Mouse (Mus musculus): Measurements from ENCODE around the gene Lor. TPM values are rescaled to one million over a fixed set of nuclear protein-coding genes. Genes with fewer than 3 reads are reported as not detected.

Lor gene
- polyA plus RNA-seq, 1 experiment from 2014 or later: not detected

DNA sequence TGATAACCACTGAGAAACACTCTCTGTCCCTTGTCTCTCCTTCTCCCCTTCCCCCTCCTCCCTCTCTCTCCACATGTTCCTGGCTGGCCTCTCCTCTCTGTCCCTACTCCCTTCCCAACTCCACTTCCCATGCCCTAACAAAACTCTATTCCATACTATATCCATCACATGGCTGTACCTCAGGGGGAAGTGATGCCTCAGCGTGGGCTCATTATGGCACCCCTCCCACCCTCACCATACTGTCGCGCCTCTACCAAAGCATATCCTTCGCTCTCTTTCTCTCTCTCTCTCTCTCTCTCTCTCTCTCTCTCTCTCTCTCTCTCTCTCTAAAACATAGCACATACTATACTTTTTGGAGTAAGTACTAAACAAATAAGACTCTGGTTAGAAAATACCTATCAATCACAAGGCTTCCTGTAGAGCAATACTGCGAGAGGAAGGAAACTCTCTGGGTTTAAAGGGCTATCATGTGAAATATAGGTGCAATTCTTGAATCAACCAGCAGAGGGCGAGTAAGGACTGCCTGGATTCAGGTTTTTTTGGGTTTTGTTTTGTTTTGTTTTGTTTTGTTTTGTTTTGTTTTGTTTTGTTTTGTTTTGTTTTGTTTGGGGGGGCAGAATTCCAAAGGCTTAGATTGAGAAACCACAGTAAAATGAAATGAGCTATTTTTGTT, 32.4 kb downstream of the Lor start:
- Histone ChIP-seq H3K9me3 (replicated peaks; ENCODE audit: control insufficient read depth, low read length) (no peaks in the 10 kb centered on the region), H3K27ac (ENCODE audit: low read length) (no peak overlapping the region), H3K4me3 (ENCODE audit: low read depth, low read length) (no peak overlapping the region), H3K4me2 (ENCODE audit: low read depth, low read length) (no peak overlapping the region), H3K27me3 (ENCODE audit: control insufficient read depth, insufficient read depth, low read depth, low read length) (no peaks in the 10 kb centered on the region), H3K9ac (ENCODE audit: low read depth, low read length) (no peak overlapping the region), H3K36me3 (ENCODE audit: control insufficient read depth, insufficient read depth) (no peaks in the 10 kb centered on the region), H3K4me1 (ENCODE audit: control insufficient read depth, low read depth, low read length) (no peaks in the 10 kb centered on the region)
- WGBS (ENCODE audit: insufficient replicate concordance): 38% methylated on average over 6 of the region's 6 CpGs
- no peak for ATAC-seq (ENCODE audit: low read depth)

DNA sequence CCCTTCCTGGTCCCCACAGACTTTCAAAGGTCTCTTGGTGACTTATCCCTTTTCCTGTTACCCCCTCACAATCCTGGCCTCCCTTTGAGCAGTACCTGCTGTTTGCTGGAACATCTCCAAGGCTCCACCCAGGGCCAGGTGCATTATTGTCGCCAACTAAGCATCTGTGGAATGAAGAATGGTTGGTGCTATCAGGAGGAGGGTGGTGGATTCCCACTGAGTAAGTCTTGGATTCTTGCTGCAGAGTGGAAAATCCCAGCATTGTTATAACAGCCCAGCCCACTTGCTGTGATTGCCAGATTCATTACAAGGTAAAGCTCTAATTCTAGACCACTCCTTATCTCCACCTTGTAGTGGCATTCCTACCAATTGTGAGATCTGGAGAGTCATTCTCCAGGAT, 49.0 kb downstream of the Lor start:
- Histone ChIP-seq H3K9me3 (replicated peaks; ENCODE audit: control insufficient read depth, low read length) (no peaks in the 10 kb centered on the region), H3K36me3 (ENCODE audit: control insufficient read depth, insufficient read depth) (no peaks in the 10 kb centered on the region), H3K27me3 (ENCODE audit: control insufficient read depth, insufficient read depth, low read depth, low read length) (no peaks in the 10 kb centered on the region), H3K4me3 (ENCODE audit: low read depth, low read length) (no peak overlapping the region), H3K4me2 (ENCODE audit: low read depth, low read length) (no peak overlapping the region), H3K9ac (ENCODE audit: low read depth, low read length) (no peak overlapping the region), H3K27ac (ENCODE audit: low read length) (no peak overlapping the region), H3K4me1 (ENCODE audit: control insufficient read depth, low read depth, low read length) (no peaks in the 10 kb centered on the region)
- WGBS (ENCODE audit: insufficient replicate concordance): 34% methylated on average over 1 of the region's 1 CpGs
- no peak for ATAC-seq (ENCODE audit: low read depth)

GRCm38 (mm10) chr3:92033203-92033602, 49.7 kb downstream of the Lor start:
- Histone ChIP-seq H3K9ac (ENCODE audit: low read depth, low read length) (no peak overlapping the region), H3K27ac (ENCODE audit: low read length) (no peak overlapping the region)
- 38% methylated on average over 2 of the region's 2 CpGs for WGBS (ENCODE audit: insufficient replicate concordance)

More at GRCm38 (mm10) chr3:92033203-92033602, 49.7 kb downstream of the Lor start:
- H3K4me2 ChIP-seq (ENCODE audit: low read depth, low read length): no peak overlapping the region
- H3K4me1 ChIP-seq (ENCODE audit: control insufficient read depth, low read depth, low read length): no peaks in the 10 kb centered on the region
- ATAC-seq (ENCODE audit: low read depth): no peak
- no peak overlapping the region for H3K4me3 ChIP-seq (ENCODE audit: low read depth, low read length)
- H3K27me3 ChIP-seq (ENCODE audit: control insufficient read depth, insufficient read depth, low read depth, low read length): no peaks in the 10 kb centered on the region
- no peaks in the 10 kb centered on the region for H3K36me3 ChIP-seq (ENCODE audit: control insufficient read depth, insufficient read depth)
- H3K9me3 ChIP-seq (replicated peaks; ENCODE audit: control insufficient read depth, low read length): no peaks in the 10 kb centered on the region

Small RNA genes within 50 kb of the gene (microRNA-seq; reads per million reads assigned to microRNA genes)
- gene Gm25145: not detected

Other genes with a start within 250 kb of the Lor start
- gene Pglyrp3, start 68.6 kb downstream of the Lor start, polyA plus RNA-seq (2015; fragmentation: Nextera tagmentation; extraction: Ambion mirVana): not detected in 2 replicates
- gene Prr9, start 40.8 kb upstream of the Lor start, polyA plus RNA-seq (2015; fragmentation: Nextera tagmentation; extraction: Ambion mirVana): not detected in 2 replicates
- gene Lelp1, start 59.6 kb upstream of the Lor start, polyA plus RNA-seq (2015; fragmentation: Nextera tagmentation; extraction: Ambion mirVana): not detected in 2 replicates
- 0.04 TPM in 1 of 2 replicates, not detected in the other for gene Sprr2a1, start 132.7 kb upstream of the Lor start, polyA plus RNA-seq (2015; fragmentation: Nextera tagmentation; extraction: Ambion mirVana)
- gene Sprr2a2, start 132.8 kb upstream of the Lor start, polyA plus RNA-seq (2015; fragmentation: Nextera tagmentation; extraction: Ambion mirVana): 0.08 and 2.0 TPM in 2 replicates
- gene Sprr2a3, start 202.3 kb upstream of the Lor start, polyA plus RNA-seq (2015; fragmentation: Nextera tagmentation; extraction: Ambion mirVana): 0.32 TPM in 1 of 2 replicates, not detected in the other
- 0.11 TPM in 1 of 2 replicates, not detected in the other for gene Sprr2b, start 233.5 kb upstream of the Lor start, polyA plus RNA-seq (2015; fragmentation: Nextera tagmentation; extraction: Ambion mirVana)